Mouse (Mus musculus): Measurements from ENCODE around the gene A730015C16Rik.
A peak's percentile ranks its signal among the peaks of the same experiment; 100 is the strongest.

Gene A730015C16Rik

GRCm38 (mm10) chr4:108826643-108827042, 21.8 kb downstream of the A730015C16Rik start:
- DNase-seq = no peak

GRCm38 (mm10) chr4:108826096-108826495, 22.3 kb downstream of the A730015C16Rik start:
- DNase-seq = no peak

GRCm38 (mm10) chr4:108825677-108826076, 22.7 kb downstream of the A730015C16Rik start:
- DNase-seq = no peak

GRCm38 (mm10) chr4:108811550-108811949, 36.9 kb downstream of the A730015C16Rik start:
- no peak for DNase-seq

GRCm38 (mm10) chr4:108811142-108811541, 37.3 kb downstream of the A730015C16Rik start:
- DNase-seq = no peak

- no peak for DNase-seq
These were observed 44.9 kb downstream of the A730015C16Rik start for GRCm38 (mm10) chr4:108803535-108803934.

GRCm38 (mm10) chr4:108798083-108798830, 50.2 kb downstream of the A730015C16Rik start:
- DNase-seq = peak; percentile 9 to 68

Measured in spleen, adult 18-20 months (tissue).